Mouse (Mus musculus) liver, postnatal 0 days (tissue): ENCODE measurements around the gene Csad.

ENCODE experiments used
- CTCF ChIP-seq: sonication (generic); IDR thresholded peaks from 2 replicates; pipeline ENCODE4 v1.5.1; 2016; ENCODE audit warnings: antibody characterized with exemption, low read depth
- EP300 ChIP-seq: IDR thresholded peaks from 2 replicates; pipeline ENCODE4 v1.6.1; 2016; ENCODE audit warnings: antibody characterized with exemption, low read depth, mild to moderate bottlenecking

- TF ChIP-seq EP300 (no peak), CTCF (no peak)
Observed at GRCm38 (mm10) chr15:102192271-102192812, 12.2 kb downstream of the Csad start.
